Mouse (Mus musculus) intestine, embryonic 15.5 days (tissue): ENCODE measurements at regions not wholly inside any gene's neighbourhood (a gene's known extent, or its start where the extent isn't known, plus 50 kb on each side); places are given as distances from the start of the nearest gene placed in this dataset.

Experiments
- ATAC-seq: fragments of 200-750 bp; cut with Nextera tagmentation; 2 replicates; pipeline ENCODE4 v1.8.0; 2017; ENCODE audit warnings: moderate TSS enrichment, moderate library complexity
- H3K27ac ChIP-seq: fragments of 300-500 bp; sonication (generic); 2 replicates; pipeline ENCODE4 v1.5.1; 2015; ENCODE audit warnings: mild to moderate bottlenecking, inconsistent platforms
- H3K27me3 ChIP-seq: fragments of 300-500 bp; sonication (generic); replicated peaks from 2 replicates; pipeline ENCODE4 v1.6.1; 2015; ENCODE audit warnings: inconsistent platforms
- H3K36me3 ChIP-seq: fragments of 300-500 bp; sonication (generic); 2 replicates; pipeline ENCODE4 v1.6.1; 2015; ENCODE audit warnings: inconsistent platforms
- H3K4me1 ChIP-seq: fragments of 300-500 bp; sonication (generic); replicated peaks from 2 replicates; pipeline ENCODE4 v1.6.1; 2015; ENCODE audit warnings: inconsistent platforms
- H3K4me2 ChIP-seq: fragments of 300-500 bp; sonication (generic); replicated peaks from 2 replicates; pipeline ENCODE4 v1.6.1; 2015; ENCODE audit warnings: mild to moderate bottlenecking, inconsistent platforms
- H3K4me3 ChIP-seq: fragments of 300-500 bp; sonication (generic); replicated peaks from 2 replicates; pipeline ENCODE4 v1.5.1; 2015; ENCODE audit warnings: inconsistent platforms
- H3K9ac ChIP-seq: fragments of 300-500 bp; sonication (generic); 2 replicates; pipeline ENCODE4 v1.6.1; 2015; ENCODE audit warnings: inconsistent platforms
- H3K9me3 ChIP-seq: fragments of 300-500 bp; sonication (generic); 2 replicates; pipeline ENCODE4 v1.6.1; 2016; ENCODE audit warnings: inconsistent platforms
- WGBS: fragments of 180-500 bp; shearing (Covaris S2); methylation state at CpG from one replicate; pipeline ENCODE4 v1.1.7; 2015; 5-methylcytosine and 5-hydroxymethylcytosine counted together

- H3K4me1 ChIP-seq, result no peaks in the 10 kb centered on the region
- 0 out of 2 replicates have a peak, but pooled peaks cover 4% of the 10 kb centered on the region for H3K27me3 ChIP-seq
- H3K4me3 ChIP-seq, result no peak overlapping the region
- H3K9ac ChIP-seq, result no peak overlapping the region
- no peaks in the 10 kb centered on the region for H3K9me3 ChIP-seq
- 78% methylated on average over 2 of the region's 2 CpGs for whole genome bisulfite sequencing
- no peak overlapping the region for H3K27ac ChIP-seq
- no peaks in the 10 kb centered on the region for H3K36me3 ChIP-seq
- no peak for ATAC-seq
- H3K4me2 ChIP-seq, result no peak overlapping the region
Measured at GRCm38 (mm10) chr13:71631447-71631846, 332.1 kb downstream of the Irx1 start.

GRCm38 (mm10) chr13:71617198-71617597 lies 346.3 kb downstream of the Irx1 start:
- 28% methylated on average over 2 of the region's 2 CpGs for WGBS
- H3K9me3 ChIP-seq, result no peaks in the 10 kb centered on the region
- 0 out of 2 replicates have a peak, but pooled peaks cover 4% of the 10 kb centered on the region for H3K4me1 ChIP-seq
- no peak overlapping the region for H3K27ac ChIP-seq
- H3K9ac ChIP-seq, result no peak overlapping the region
- no peak overlapping the region for H3K4me3 ChIP-seq
- H3K27me3 ChIP-seq, result no peaks in the 10 kb centered on the region
- H3K4me2 ChIP-seq, result no peak overlapping the region
- peak; percentile 67 for ATAC-seq
- no peaks in the 10 kb centered on the region for H3K36me3 ChIP-seq

- no peak overlapping the region for H3K27ac ChIP-seq
- H3K36me3 ChIP-seq, result no peaks in the 10 kb centered on the region
- WGBS, result 69% methylated on average over 7 of the region's 7 CpGs
- no peak for ATAC-seq
- H3K9ac ChIP-seq, result no peak overlapping the region
- H3K4me2 ChIP-seq, result no peak overlapping the region
- 0 out of 2 replicates have a peak, but pooled peaks cover 3% of the 10 kb centered on the region for H3K4me1 ChIP-seq
- H3K9me3 ChIP-seq, result no peaks in the 10 kb centered on the region
- no peaks in the 10 kb centered on the region for H3K27me3 ChIP-seq
- no peak overlapping the region for H3K4me3 ChIP-seq
Measured at GRCm38 (mm10) chr13:71612393-71613179, 350.9 kb downstream of the Irx1 start.

GRCm38 (mm10) chr13:71582486-71582885 lies 381.0 kb downstream of the Irx1 start:
- Histone ChIP-seq H3K36me3 (no peaks in the 10 kb centered on the region), H3K27ac (no peak overlapping the region), H3K9me3 (no peaks in the 10 kb centered on the region), H3K27me3 (no peaks in the 10 kb centered on the region), H3K4me1 (no peaks in the 10 kb centered on the region), H3K9ac (no peak overlapping the region), H3K4me2 (no peak overlapping the region), H3K4me3 (no peak overlapping the region)
- 50% methylated on average over 4 of the region's 4 CpGs for WGBS
- ATAC-seq, result no peak

- H3K4me1 ChIP-seq, result no peaks in the 10 kb centered on the region
- no peak overlapping the region for H3K4me3 ChIP-seq
- no peaks in the 10 kb centered on the region for H3K36me3 ChIP-seq
- no peaks in the 10 kb centered on the region for H3K27me3 ChIP-seq
- no peak overlapping the region for H3K27ac ChIP-seq
- WGBS, result 65% methylated on average over 6 of the region's 6 CpGs
- no peaks in the 10 kb centered on the region for H3K9me3 ChIP-seq
- ATAC-seq, result no peak
- no peak overlapping the region for H3K4me2 ChIP-seq
- H3K9ac ChIP-seq, result no peak overlapping the region
Measured at GRCm38 (mm10) chr13:71565895-71566294, 397.6 kb downstream of the Irx1 start.

GRCm38 (mm10) chr13:71565388-71565787 lies 398.1 kb downstream of the Irx1 start:
- no peaks in the 10 kb centered on the region for H3K36me3 ChIP-seq
- H3K27ac ChIP-seq, result no peak overlapping the region
- no peak overlapping the region for H3K9ac ChIP-seq
- H3K27me3 ChIP-seq, result no peaks in the 10 kb centered on the region
- ATAC-seq, result no peak
- no peak overlapping the region for H3K4me3 ChIP-seq
- no peaks in the 10 kb centered on the region for H3K4me1 ChIP-seq
- no peak overlapping the region for H3K4me2 ChIP-seq
- no peaks in the 10 kb centered on the region for H3K9me3 ChIP-seq
- WGBS, result 82% methylated on average over 7 of the region's 7 CpGs

GRCm38 (mm10) chr13:71558477-71559215 lies 404.9 kb downstream of the Irx1 start:
- no peak overlapping the region for H3K27ac ChIP-seq
- no peaks in the 10 kb centered on the region for H3K9me3 ChIP-seq
- H3K4me3 ChIP-seq, result no peak overlapping the region
- no peaks in the 10 kb centered on the region for H3K36me3 ChIP-seq
- H3K4me2 ChIP-seq, result no peak overlapping the region
- no peaks in the 10 kb centered on the region for H3K27me3 ChIP-seq
- ATAC-seq, result no peak
- 88% methylated on average over 14 of the region's 14 CpGs for WGBS
- H3K4me1 ChIP-seq, result no peaks in the 10 kb centered on the region
- H3K9ac ChIP-seq, result no peak overlapping the region

- Histone ChIP-seq H3K4me2 (no peak overlapping the region), H3K36me3 (no peaks in the 10 kb centered on the region), H3K27me3 (no peaks in the 10 kb centered on the region), H3K4me3 (no peak overlapping the region), H3K9me3 (no peaks in the 10 kb centered on the region), H3K27ac (no peak overlapping the region), H3K9ac (no peak overlapping the region), H3K4me1 (no peaks in the 10 kb centered on the region)
- WGBS, result 82% methylated on average over 6 of the region's 6 CpGs
- no peak for ATAC-seq
Measured at GRCm38 (mm10) chr13:71555471-71555870, 408.1 kb downstream of the Irx1 start.

- no peak for ATAC-seq
- WGBS, result 21% methylated on average over 1 of the region's 1 CpGs
- H3K27me3 ChIP-seq, result no peaks in the 10 kb centered on the region
- no peaks in the 10 kb centered on the region for H3K36me3 ChIP-seq
- H3K4me3 ChIP-seq, result no peak overlapping the region
- no peaks in the 10 kb centered on the region for H3K4me1 ChIP-seq
- H3K9ac ChIP-seq, result no peak overlapping the region
- no peak overlapping the region for H3K27ac ChIP-seq
- no peaks in the 10 kb centered on the region for H3K9me3 ChIP-seq
- H3K4me2 ChIP-seq, result no peak overlapping the region
Measured at GRCm38 (mm10) chr13:71550109-71550508, 413.4 kb downstream of the Irx1 start.

GRCm38 (mm10) chr13:71549206-71549831 lies 414.2 kb downstream of the Irx1 start:
- no peak overlapping the region for H3K27ac ChIP-seq
- no peaks in the 10 kb centered on the region for H3K4me1 ChIP-seq
- ATAC-seq, result no peak
- no peak overlapping the region for H3K4me2 ChIP-seq
- no peaks in the 10 kb centered on the region for H3K9me3 ChIP-seq
- H3K4me3 ChIP-seq, result no peak overlapping the region
- no peak overlapping the region for H3K9ac ChIP-seq
- 84% methylated on average over 10 of the region's 10 CpGs for WGBS
- no peaks in the 10 kb centered on the region for H3K36me3 ChIP-seq
- no peaks in the 10 kb centered on the region for H3K27me3 ChIP-seq

- no peak overlapping the region for H3K4me3 ChIP-seq
- no peaks in the 10 kb centered on the region for H3K36me3 ChIP-seq
- no peak overlapping the region for H3K9ac ChIP-seq
- H3K27me3 ChIP-seq, result no peaks in the 10 kb centered on the region
- no peak for ATAC-seq
- no peaks in the 10 kb centered on the region for H3K4me1 ChIP-seq
- H3K9me3 ChIP-seq, result no peaks in the 10 kb centered on the region
- 57% methylated on average over 4 of the region's 4 CpGs for WGBS
- H3K27ac ChIP-seq, result no peak overlapping the region
- no peak overlapping the region for H3K4me2 ChIP-seq
Measured at GRCm38 (mm10) chr13:71538226-71538625, 425.3 kb downstream of the Irx1 start.

GRCm38 (mm10) chr13:71532796-71533351 lies 430.6 kb downstream of the Irx1 start:
- WGBS, result 68% methylated on average over 7 of the region's 7 CpGs
- H3K4me2 ChIP-seq, result no peak overlapping the region
- H3K27me3 ChIP-seq, result no peaks in the 10 kb centered on the region
- H3K9ac ChIP-seq, result no peak overlapping the region
- H3K36me3 ChIP-seq, result no peaks in the 10 kb centered on the region
- no peak for ATAC-seq
- no peak overlapping the region for H3K4me3 ChIP-seq
- no peaks in the 10 kb centered on the region for H3K4me1 ChIP-seq
- no peak overlapping the region for H3K27ac ChIP-seq
- H3K9me3 ChIP-seq, result no peaks in the 10 kb centered on the region
